Mouse (Mus musculus) heart, embryonic 14.5 days (tissue): Measurements from ENCODE around the gene Litaf. TPM values are rescaled to one million over a fixed set of nuclear protein-coding genes. Genes with fewer than 3 reads are reported as not detected.
A peak's percentile ranks its signal among the peaks of the same experiment; 100 is the strongest.
"Not testable (repeated sequence)": the region's sequence is repeated elsewhere in the genome, so short reads cannot be mapped to it uniquely, and the experiment has no call there.

ENCODE experiments used
- ATAC-seq: fragments of 200-750 bp; cut with Nextera tagmentation; 2 replicates; pipeline ENCODE4 v1.8.0; 2017; ENCODE audit warnings: low read depth, moderate TSS enrichment; ENCODE audit not compliant: insufficient number of reproducible peaks, insufficient read depth, low FRiP score
- H3K27ac ChIP-seq, 2 experiments: fragments of 200-500 bp in 1 of 2; fragments of 300-500 bp in 1 of 2; sonication (generic) in 1 of 2; replicated peaks in 1 of 2; 2 replicates each; pipeline ENCODE4 v1.5.1; 2012 to 2014; ENCODE audit warnings: low read depth in 2 of 2, low read length in 2 of 2, control low read depth in 1 of 2, mild to moderate bottlenecking in 1 of 2, mixed read lengths in 1 of 2; ENCODE audit not compliant: control insufficient read depth in 1 of 2, insufficient read depth in 1 of 2
- H3K27me3 ChIP-seq: fragments of 300-500 bp; sonication (generic); 2 replicates; pipeline ENCODE4 v1.6.1; 2014; ENCODE audit warnings: mild to moderate bottlenecking, low read length, control low read depth; ENCODE audit not compliant: control insufficient read depth, insufficient read depth
- H3K36me3 ChIP-seq: fragments of 300-500 bp; sonication (generic); 2 replicates; pipeline ENCODE4 v1.6.1; 2014; ENCODE audit warnings: mild to moderate bottlenecking, control low read depth, low read length, mixed read lengths; ENCODE audit not compliant: control insufficient read depth, insufficient read depth
- H3K4me1 ChIP-seq, 2 experiments: fragments of 200-500 bp in 1 of 2; fragments of 300-500 bp in 1 of 2; sonication (generic) in 1 of 2; 2 replicates each; pipeline ENCODE4 v1.6.1; 2012 to 2014; ENCODE audit warnings: low read length in 2 of 2, control low read depth in 1 of 2, mixed read lengths in 1 of 2; ENCODE audit not compliant: control insufficient read depth in 2 of 2, insufficient read depth in 2 of 2
- H3K4me2 ChIP-seq: fragments of 300-500 bp; sonication (generic); 2 replicates; pipeline ENCODE4 v1.6.1; 2014; ENCODE audit warnings: mild to moderate bottlenecking, low read length
- H3K4me3 ChIP-seq, 2 experiments: fragments of 200-500 bp in 1 of 2; fragments of 300-500 bp in 1 of 2; sonication (generic) in 1 of 2; 2 replicates each; pipeline ENCODE4 v1.5.1; 2012 to 2014; ENCODE audit warnings: low read length in 2 of 2, mild to moderate bottlenecking in 2 of 2, control low read depth in 1 of 2, low read depth in 1 of 2, moderate library complexity in 1 of 2; ENCODE audit not compliant: control insufficient read depth in 1 of 2, insufficient read depth in 1 of 2
- H3K9ac ChIP-seq: fragments of 300-500 bp; sonication (generic); 2 replicates; pipeline ENCODE4 v1.6.1; 2014; ENCODE audit warnings: mild to moderate bottlenecking, low read length
- H3K9me3 ChIP-seq: fragments of 300-500 bp; sonication (generic); 2 replicates; pipeline ENCODE4 v1.6.1; 2016; ENCODE audit warnings: low read length, control low read depth; ENCODE audit not compliant: control insufficient read depth
- WGBS: fragments of 180-500 bp; shearing (Covaris S2); extraction: QIAGEN DNeasy Blood & Tissue Kit; methylation state at CpG from one replicate; pipeline ENCODE4 v1.1.7; 2014; 5-methylcytosine and 5-hydroxymethylcytosine counted together
- polyA plus RNA-seq: library from polyadenylated mRNA; unstranded; fragments of >200 nt; fragmentation: Nextera tagmentation; extraction: Ambion mirVana; gene quantifications from 2 replicates; pipeline ENCODE4 v1.2.1, GENCODE M21; 2014

Litaf gene
- polyA plus RNA-seq, 1 experiment from 2014 or later: 71.8 TPM

- no peak for ATAC-seq
- Histone ChIP-seq H3K9me3 (no peaks in the 10 kb centered on the region), H3K36me3 (no peaks in the 10 kb centered on the region), H3K27me3 (no peaks in the 10 kb centered on the region), H3K4me2 (no peak overlapping the region), H3K4me1 (peaks cover 11% of the 10 kb centered on the region in 2 experiments; a peak in 2 of 4 replicates), H3K9ac (no peak overlapping the region), H3K4me3 (no peak overlapping the region), H3K27ac (no peak overlapping the region)
- 55% methylated on average over 3 of the region's 3 CpGs for WGBS
Measured at GRCm38 (mm10) chr16:11021403-11022112, 44.4 kb downstream of the Litaf start.

- H3K36me3 ChIP-seq: no peaks in the 10 kb centered on the region
- H3K4me3 ChIP-seq: no peak overlapping the region
- ATAC-seq: 0 out of 2 replicates have a peak, but pooled peaks have one; percentile 12
- H3K4me1 ChIP-seq: peaks cover 11 to 17% of the 10 kb centered on the region in 2 experiments
- no peak overlapping the region for H3K4me2 ChIP-seq
- WGBS: 43% methylated on average over 11 of the region's 11 CpGs
- no peak overlapping the region for H3K9ac ChIP-seq
- no peaks in the 10 kb centered on the region for H3K9me3 ChIP-seq
- H3K27me3 ChIP-seq: no peaks in the 10 kb centered on the region
- no peak overlapping the region for H3K27ac ChIP-seq
Measured at GRCm38 (mm10) chr16:11017807-11018595, 48.0 kb downstream of the Litaf start.

- ATAC-seq: no peak
- no peaks in the 10 kb centered on the region for H3K36me3 ChIP-seq
Measured at GRCm38 (mm10) chr16:11016353-11016752, 49.6 kb downstream of the Litaf start.

GRCm38 (mm10) chr16:11014407-11014806 is 51.5 kb downstream of the Litaf start:
- no peaks in the 10 kb centered on the region for H3K36me3 ChIP-seq

More at GRCm38 (mm10) chr16:11016353-11016752, 49.6 kb downstream of the Litaf start:
- Histone ChIP-seq H3K27me3 (no peaks in the 10 kb centered on the region), H3K9me3 (no peaks in the 10 kb centered on the region), H3K9ac (no peak overlapping the region), H3K27ac (no peak overlapping the region), H3K4me3 (no peak overlapping the region), H3K4me1 (peaks cover 21 to 30% of the 10 kb centered on the region in 2 experiments), H3K4me2 (no peak overlapping the region)
- WGBS: 48% methylated on average over 4 of the region's 4 CpGs

GRCm38 (mm10) chr16:11013464-11014147 is 52.4 kb downstream of the Litaf start:
- not testable (repeated sequence) for H3K4me3 ChIP-seq, H3K27me3 ChIP-seq, H3K27ac ChIP-seq, H3K9ac ChIP-seq, H3K4me2 ChIP-seq, ATAC-seq, H3K9me3 ChIP-seq, H3K36me3 ChIP-seq
- peaks cover 31 to 34% of the 10 kb centered on the region in 2 experiments for H3K4me1 ChIP-seq
- 94% methylated on average over 11 of the region's 19 CpGs for WGBS

More at GRCm38 (mm10) chr16:11014407-11014806, 51.5 kb downstream of the Litaf start:
- Histone ChIP-seq H3K27me3 (no peaks in the 10 kb centered on the region), H3K4me2 (no peak overlapping the region), H3K9me3 (no peaks in the 10 kb centered on the region), H3K9ac (no peak overlapping the region), H3K4me1 (peaks cover 27 to 30% of the 10 kb centered on the region in 2 experiments), H3K4me3 (no peak overlapping the region), H3K27ac (no peak overlapping the region)
- WGBS: 80% methylated on average over 3 of the region's 3 CpGs
- no peak for ATAC-seq

- H3K4me1 ChIP-seq: peaks cover 34 to 35% of the 10 kb centered on the region in 2 experiments
- no peaks in the 10 kb centered on the region for H3K9me3 ChIP-seq
- H3K4me2 ChIP-seq: peak overlapping the region; percentile 3
- WGBS: 47% methylated on average over 11 of the region's 11 CpGs
- peak overlapping the region; percentile 69 to 81 for H3K27ac ChIP-seq
- no peaks in the 10 kb centered on the region for H3K27me3 ChIP-seq
- no peak overlapping the region for H3K9ac ChIP-seq
- no peaks in the 10 kb centered on the region for H3K36me3 ChIP-seq
- H3K4me3 ChIP-seq: no peak overlapping the region
- peak; percentile 38; the same call in 1 of the 2 replicates for ATAC-seq
Measured at GRCm38 (mm10) chr16:11012571-11013463, 53.1 kb downstream of the Litaf start.
